Mouse (Mus musculus) hematopoietic stem cell, adult 5-6 weeks (primary cell): ENCODE measurements at regions not wholly inside any gene's neighbourhood (a gene's known extent, or its start where the extent isn't known, plus 50 kb on each side); places are given as distances from the start of the nearest gene placed in this dataset.

ENCODE experiments used
- ATAC-seq, 2 experiments: fragments of 125-278 bp in 1 of 2; replicated peaks in 1 of 2; 2 replicates each; pipeline ENCODE4 v1.8.0; 2016 to 2017; ENCODE audit warnings: inconsistent platforms in 2 of 2, mild to moderate bottlenecking in 2 of 2, moderate number of reproducible peaks in 2 of 2, low read depth in 1 of 2, moderate TSS enrichment in 1 of 2; ENCODE audit not compliant: low FRiP score in 2 of 2, poor library complexity in 2 of 2, severe bottlenecking in 2 of 2, insufficient read depth in 1 of 2, low TSS enrichment in 1 of 2

GRCm38 (mm10) chr6:140895441-140895840 lies 166.4 kb downstream of the Gm11077 start:
- ATAC-seq, result no peak

GRCm38 (mm10) chr6:140897111-140897510 lies 168.0 kb downstream of the Gm11077 start:
- no peak for ATAC-seq

GRCm38 (mm10) chr6:140924319-140924981 lies 195.4 kb downstream of the Gm11077 start:
- peak; percentile 49 to 74; a peak in 3 of 4 replicates for ATAC-seq

- no peak for ATAC-seq
Measured at GRCm38 (mm10) chr6:140927616-140928015, 198.5 kb downstream of the Gm11077 start.

GRCm38 (mm10) chr6:140934286-140934685 lies 205.2 kb downstream of the Gm11077 start:
- ATAC-seq, result no peak

GRCm38 (mm10) chr6:140938025-140938424 lies 208.9 kb downstream of the Gm11077 start:
- ATAC-seq, result no peak

GRCm38 (mm10) chr6:140946720-140947119 lies 217.6 kb downstream of the Gm11077 start:
- no peak for ATAC-seq

GRCm38 (mm10) chr6:140950483-140950882 lies 221.4 kb downstream of the Gm11077 start:
- no peak for ATAC-seq

- no peak for ATAC-seq
Measured at GRCm38 (mm10) chr6:140953256-140953655, 224.2 kb downstream of the Gm11077 start.

- ATAC-seq, result no peak
Measured at GRCm38 (mm10) chr6:140953721-140954120, 224.6 kb downstream of the Gm11077 start.

GRCm38 (mm10) chr6:140955751-140956521 lies 226.9 kb downstream of the Gm11077 start:
- no peak for ATAC-seq

GRCm38 (mm10) chr6:140956522-140956863 lies 227.4 kb downstream of the Gm11077 start:
- ATAC-seq, result no peak

GRCm38 (mm10) chr6:140961987-140962386 lies 232.9 kb downstream of the Gm11077 start:
- no peak for ATAC-seq

- no peak for ATAC-seq
Measured at GRCm38 (mm10) chr6:140962563-140962962, 233.5 kb downstream of the Gm11077 start.

GRCm38 (mm10) chr6:140973732-140974131 lies 244.6 kb downstream of the Gm11077 start:
- no peak for ATAC-seq

GRCm38 (mm10) chr6:140976989-140977388 lies 247.9 kb downstream of the Gm11077 start:
- ATAC-seq, result no peak

GRCm38 (mm10) chr6:140983610-140984009 lies 254.5 kb downstream of the Gm11077 start:
- no peak for ATAC-seq

GRCm38 (mm10) chr6:140984249-140984648 lies 255.2 kb downstream of the Gm11077 start:
- no peak for ATAC-seq
